Mouse (Mus musculus) ES-E14 (cell line): ENCODE data around the gene Stat6.

Experiments used
- CHD2 ChIP-seq: IDR thresholded peaks from 2 replicates; pipeline ENCODE4 v1.6.1; 2014; ENCODE audit warnings: mild to moderate bottlenecking, low read depth, low read length, inconsistent platforms
- HCFC1 ChIP-seq: IDR thresholded peaks from 2 replicates; pipeline ENCODE4 v1.6.1; 2012; ENCODE audit warnings: low read length, inconsistent platforms, borderline replicate concordance; ENCODE audit not compliant: insufficient read depth
- MAFK ChIP-seq: IDR thresholded peaks from 2 replicates; pipeline ENCODE4 v1.6.1; 2014; ENCODE audit warnings: mild to moderate bottlenecking, low read depth, low read length, inconsistent platforms; ENCODE audit not compliant: insufficient read depth
- ZC3H11A ChIP-seq: IDR thresholded peaks from 2 replicates; pipeline ENCODE4 v1.6.1; 2012; ENCODE audit warnings: low read depth, mild to moderate bottlenecking, inconsistent platforms, low read length, borderline replicate concordance
- ZNF384 ChIP-seq: IDR thresholded peaks from 2 replicates; pipeline ENCODE4 v1.6.1; 2012; ENCODE audit warnings: low read depth, low read length, inconsistent platforms

DNA sequence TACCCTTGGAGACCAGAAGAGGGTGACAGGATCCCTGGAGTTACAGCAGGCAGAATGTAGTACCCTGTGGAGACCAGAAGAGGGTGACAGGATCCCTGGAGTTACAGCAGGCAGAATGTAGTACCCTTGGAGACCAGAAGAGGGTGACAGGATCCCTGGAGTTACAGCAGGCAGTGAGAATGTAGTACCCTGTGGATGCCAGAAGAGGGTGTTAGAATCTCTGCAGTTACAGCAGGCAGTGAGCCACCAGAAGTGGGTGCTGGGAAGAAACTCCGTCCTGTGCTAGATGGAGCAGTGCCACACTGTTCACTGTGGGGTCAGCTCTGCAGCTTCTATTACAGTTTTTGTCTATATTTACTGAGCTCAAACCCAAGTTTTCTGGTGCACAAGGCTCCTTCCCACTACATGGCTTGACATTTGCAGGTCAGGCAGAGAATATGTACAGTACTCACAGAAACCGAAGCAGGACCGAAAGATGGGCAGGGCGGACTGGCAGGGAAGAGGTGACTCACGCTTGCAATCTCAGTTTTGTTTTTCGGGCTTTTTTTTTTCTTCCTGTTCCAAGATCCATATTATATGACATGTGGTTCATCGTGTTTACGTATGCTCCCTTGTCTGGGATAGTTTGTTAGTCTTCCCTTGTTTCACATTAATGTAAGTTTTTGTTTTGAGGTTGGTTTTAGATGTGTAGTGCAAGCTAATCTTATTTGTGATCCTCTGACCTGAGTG is 32.2 kb downstream of the Stat6 start:
- TF ChIP-seq ZC3H11A (peak; percentile 82), CHD2 (no peak), MAFK (0 out of 2 replicates have a peak, but pooled peaks have one; percentile 24), ZNF384 (peak; percentile 61; the same call in 1 of the 2 replicates), HCFC1 (peak; percentile 78)
